Mouse (Mus musculus) CH12.LX (cell line): ENCODE results near the gene H2-DMb2.

Experiments used
- NELFE ChIP-seq: IDR thresholded peaks from 2 replicates; pipeline ENCODE4 v1.6.1; 2011; ENCODE audit warnings: low read depth, low read length, improper control_type of control experiment
- POLR2A ChIP-seq: IDR thresholded peaks from 2 replicates; pipeline ENCODE4 v1.6.1; 2011; ENCODE audit warnings: low read depth, mild to moderate bottlenecking, improper control_type of control experiment, low read length

DNA sequence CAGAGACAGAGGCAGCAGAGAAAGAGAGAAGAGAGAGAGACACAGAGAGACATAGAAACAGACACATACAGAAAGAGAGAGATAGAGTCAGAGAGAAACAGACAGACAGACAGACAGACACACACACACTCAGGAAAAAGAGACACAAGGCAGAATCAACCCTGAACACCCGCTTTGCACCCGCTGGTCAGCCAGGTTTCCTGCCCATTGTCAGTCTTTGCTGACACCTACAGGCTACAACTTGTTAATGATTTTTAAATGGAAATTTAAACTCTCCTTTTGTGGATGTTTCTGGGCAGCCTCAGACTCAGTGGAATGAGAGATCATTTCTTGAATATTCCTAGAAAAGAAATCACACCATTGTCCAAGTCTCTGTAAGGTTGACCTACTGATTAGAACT is 26.2 kb downstream of the H2-DMb2 start:
- no peak; the same call in 1 of the 2 replicates for TF ChIP-seq NELFE
- no peak for TF ChIP-seq POLR2A
